Mouse (Mus musculus) limb, embryonic 12.5 days (tissue): ENCODE data around the gene Spag9. TPM values are rescaled to one million over a fixed set of nuclear protein-coding genes. Genes with fewer than 3 reads are reported as not detected.

Experiments used
- ATAC-seq: fragments of 200-750 bp; cut with Nextera tagmentation; 2 replicates; pipeline ENCODE4 v1.8.0; 2017; ENCODE audit warnings: low read depth, moderate TSS enrichment; ENCODE audit not compliant: insufficient number of reproducible peaks, insufficient read depth, low FRiP score, low TSS enrichment
- H3K27ac ChIP-seq: fragments of 300-500 bp; sonication (generic); 2 replicates; pipeline ENCODE4 v1.5.1; 2016; ENCODE audit warnings: mild to moderate bottlenecking, moderate library complexity
- H3K27me3 ChIP-seq: fragments of 300-500 bp; sonication (generic); 2 replicates; pipeline ENCODE4 v1.6.1; 2016; ENCODE audit warnings: mild to moderate bottlenecking, moderate library complexity
- H3K36me3 ChIP-seq: fragments of 300-500 bp; sonication (generic); 2 replicates; pipeline ENCODE4 v1.6.1; 2016; ENCODE audit warnings: mild to moderate bottlenecking, moderate library complexity
- H3K4me1 ChIP-seq: fragments of 300-500 bp; sonication (generic); replicated peaks from 2 replicates; pipeline ENCODE4 v1.6.1; 2016
- H3K4me2 ChIP-seq: fragments of 300-500 bp; sonication (generic); 2 replicates; pipeline ENCODE4 v1.6.1; 2016; ENCODE audit warnings: mild to moderate bottlenecking, moderate library complexity
- H3K4me3 ChIP-seq: fragments of 300-500 bp; sonication (generic); replicated peaks from 2 replicates; pipeline ENCODE4 v1.5.1; 2016; ENCODE audit warnings: mild to moderate bottlenecking
- H3K9ac ChIP-seq: fragments of 300-500 bp; sonication (generic); replicated peaks from 2 replicates; pipeline ENCODE4 v1.6.1; 2016; ENCODE audit warnings: mild to moderate bottlenecking, moderate library complexity
- H3K9me3 ChIP-seq: fragments of 300-500 bp; sonication (generic); 2 replicates; pipeline ENCODE4 v1.6.1; 2016; ENCODE audit warnings: mild to moderate bottlenecking, moderate library complexity
- WGBS: fragments of 180-500 bp; shearing (Covaris S2); methylation state at CpG from one replicate; pipeline ENCODE4 v1.1.7; 2016; 5-methylcytosine and 5-hydroxymethylcytosine counted together
- polyA plus RNA-seq: library from polyadenylated mRNA; unstranded; fragments of >200 nt; fragmentation: Nextera tagmentation; extraction: Ambion mirVana; gene quantifications from 2 replicates; pipeline ENCODE4 v1.2.1, GENCODE M21; 2016

Spag9 gene
- polyA plus RNA-seq, 1 experiment from 2014 or later: 53.8 TPM

DNA sequence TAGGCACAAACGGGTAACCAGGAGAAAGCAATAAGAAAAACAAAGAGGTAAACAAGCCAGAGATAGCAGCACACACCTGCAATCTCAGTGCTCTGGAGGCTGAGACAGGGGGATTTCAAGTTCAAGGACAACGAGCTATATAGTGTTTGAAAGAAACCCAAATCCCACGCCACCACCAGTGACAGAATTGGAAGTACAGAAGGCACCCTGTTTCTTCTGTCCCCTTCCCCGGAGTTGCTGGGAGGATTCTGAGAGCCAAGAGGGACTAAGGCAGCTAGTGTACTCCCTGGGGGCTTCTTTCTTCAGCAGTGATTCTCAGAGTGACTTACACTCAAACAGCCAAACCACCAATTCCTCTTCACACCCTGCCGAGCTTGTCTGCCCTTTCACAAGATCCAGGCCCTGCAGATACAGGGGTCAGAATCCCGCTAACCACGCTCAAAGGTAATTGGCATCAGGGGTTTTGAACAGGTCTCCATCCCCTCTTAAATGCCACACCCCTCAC lies 164.1 kb downstream of the Spag9 start:
- ATAC-seq: 0 out of 2 replicates have a peak, but pooled peaks have one; percentile 9
- peak overlapping the region; percentile 18; the same call in 1 of the 2 replicates for H3K9ac ChIP-seq
- WGBS: 34% methylated on average over 7 of the region's 7 CpGs
- H3K27me3 ChIP-seq: peaks cover 8% of the 10 kb centered on the region
- peak overlapping the region; percentile 92 for H3K27ac ChIP-seq
- H3K9me3 ChIP-seq: no peaks in the 10 kb centered on the region
- H3K4me1 ChIP-seq: peaks cover 33% of the 10 kb centered on the region
- peak overlapping the region; percentile 27; the same call in 1 of the 2 replicates for H3K4me3 ChIP-seq
- H3K36me3 ChIP-seq: no peaks in the 10 kb centered on the region
- H3K4me2 ChIP-seq: peak overlapping the region; percentile 55

DNA sequence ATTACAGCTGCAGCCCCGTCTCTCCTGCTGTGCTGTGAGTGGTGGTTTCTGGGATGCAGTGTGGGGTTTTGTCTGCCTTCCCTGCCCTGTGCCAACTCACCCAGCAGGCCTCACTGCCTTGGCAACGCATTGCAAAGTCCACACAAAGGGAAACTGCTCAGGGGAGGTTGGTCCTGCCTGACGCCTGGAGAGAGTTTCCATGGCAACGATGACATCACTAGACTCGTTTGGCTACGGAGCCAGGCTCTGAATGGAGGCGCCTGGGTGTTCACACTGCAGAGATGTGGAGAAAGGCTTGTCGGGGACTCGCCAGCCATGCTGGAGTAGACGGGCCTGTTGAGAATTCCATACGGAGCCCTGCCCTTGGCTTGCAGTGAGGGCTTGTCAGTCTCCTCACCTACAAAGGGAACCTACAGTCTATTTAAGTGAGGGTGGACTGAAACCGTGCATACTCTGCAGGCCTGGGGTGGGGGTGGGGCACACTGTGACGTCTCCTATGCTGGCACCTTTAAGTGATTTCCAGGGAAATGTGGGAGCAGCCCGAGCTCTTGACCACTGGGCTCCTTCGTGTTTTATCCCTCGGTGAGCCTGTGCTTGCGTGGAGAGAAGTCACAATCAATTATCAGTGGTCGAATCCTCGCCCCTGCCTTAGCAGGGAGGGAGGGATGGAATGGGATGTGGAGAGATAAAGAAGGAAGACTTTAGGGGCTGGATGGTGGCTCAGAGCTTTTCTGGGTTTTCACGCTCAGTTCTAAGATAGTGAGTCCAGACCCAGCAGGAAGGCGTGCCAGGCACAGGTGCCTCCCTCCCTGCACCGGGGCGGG lies 164.8 kb downstream of the Spag9 start:
- Histone ChIP-seq H3K9ac (peak overlapping the region; percentile 37), H3K4me2 (peak overlapping the region; percentile 55), H3K4me3 (peak overlapping the region; percentile 27), H3K27ac (peak overlapping the region; percentile 92), H3K27me3 (peaks cover 8% of the 10 kb centered on the region), H3K36me3 (no peaks in the 10 kb centered on the region), H3K9me3 (no peaks in the 10 kb centered on the region), H3K4me1 (peaks cover 33% of the 10 kb centered on the region)
- peak; percentile 89 for ATAC-seq
- 7% methylated on average over 21 of the region's 23 CpGs for WGBS

DNA sequence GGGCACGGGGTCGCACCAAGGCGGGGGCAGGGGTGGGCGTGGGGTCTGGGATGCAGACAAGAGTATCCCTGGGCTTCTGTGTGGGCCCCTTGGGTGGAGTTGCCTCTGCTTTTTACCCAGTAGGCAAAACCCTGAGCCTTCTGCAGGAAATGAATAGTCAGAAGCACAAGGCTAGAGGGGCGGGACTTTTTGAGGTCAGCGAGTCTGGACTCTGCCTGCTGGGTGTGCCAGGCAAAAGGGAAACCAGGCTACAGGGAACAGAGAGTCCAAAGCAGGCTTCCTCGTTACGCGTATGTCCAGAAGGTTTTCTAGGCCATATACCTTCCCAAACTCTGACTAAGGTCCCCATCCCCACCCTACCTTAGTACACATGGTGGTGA lies 165.4 kb downstream of the Spag9 start:
- Histone ChIP-seq H3K27me3 (peaks cover 8% of the 10 kb centered on the region), H3K4me2 (peak overlapping the region; percentile 55), H3K4me1 (peaks cover 33% of the 10 kb centered on the region), H3K27ac (peak overlapping the region; percentile 92), H3K4me3 (peak overlapping the region; percentile 27), H3K36me3 (no peaks in the 10 kb centered on the region), H3K9ac (peak overlapping the region; percentile 37; the same call in 1 of the 2 replicates), H3K9me3 (no peaks in the 10 kb centered on the region)
- 48% methylated on average over 9 of the region's 9 CpGs for WGBS
- ATAC-seq: no peak

DNA sequence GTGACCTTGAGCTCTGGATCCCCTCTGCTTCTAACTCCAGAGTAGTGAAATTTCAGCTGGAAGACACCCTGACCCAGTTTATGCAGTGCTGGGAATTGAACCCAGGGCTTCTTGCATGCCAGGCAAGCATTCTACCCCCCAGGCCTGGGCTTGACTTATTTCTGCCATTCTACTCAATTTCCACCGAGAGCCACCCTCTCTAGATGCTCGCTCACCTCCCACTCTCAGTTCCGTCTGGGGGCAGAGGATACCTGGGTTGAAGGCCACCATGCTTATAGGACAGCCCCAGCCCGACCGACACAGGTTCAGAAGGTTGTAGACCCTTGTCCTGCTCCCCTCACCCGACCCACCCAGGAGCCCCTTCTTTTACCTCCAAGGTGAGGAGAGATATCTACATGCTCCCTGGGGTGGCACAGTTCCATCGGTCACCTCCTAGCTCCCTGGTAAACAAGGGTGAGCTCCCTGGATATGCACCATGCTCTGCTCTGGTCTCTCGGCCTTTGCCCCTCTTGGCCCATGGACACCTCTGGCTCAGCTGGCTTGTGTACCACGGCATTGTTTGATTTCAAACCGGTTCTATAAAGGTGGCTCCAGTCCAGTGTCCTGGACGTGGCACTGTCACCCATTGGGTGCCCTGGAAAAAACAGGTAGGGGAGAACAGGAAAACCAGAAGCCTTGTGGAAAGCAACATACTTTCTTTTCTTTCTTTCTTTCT lies 166.1 kb downstream of the Spag9 start:
- peaks cover 33% of the 10 kb centered on the region for H3K4me1 ChIP-seq
- H3K27ac ChIP-seq: 0 out of 2 replicates have a peak overlapping the region, but pooled peaks have one; percentile 92

GRCm38 (mm10) chr11:94163005-94163767 lies 167.3 kb downstream of the Spag9 start:
- Histone ChIP-seq H3K9me3 (no peaks in the 10 kb centered on the region), H3K4me2 (no peak overlapping the region), H3K4me1 (peaks cover 33% of the 10 kb centered on the region), H3K36me3 (no peaks in the 10 kb centered on the region), H3K9ac (no peak overlapping the region), H3K27me3 (peaks cover 8% of the 10 kb centered on the region), H3K27ac (no peak overlapping the region), H3K4me3 (no peak overlapping the region)
- WGBS: 69% methylated on average over 9 of the region's 9 CpGs
- ATAC-seq: no peak

More for the DNA sequence above, 166.1 kb downstream of the Spag9 start:
- no peak overlapping the region for H3K4me2 ChIP-seq
- no peak for ATAC-seq
- H3K4me3 ChIP-seq: no peak overlapping the region
- peaks cover 8% of the 10 kb centered on the region for H3K27me3 ChIP-seq
- WGBS: 87% methylated on average over 11 of the region's 11 CpGs
- H3K36me3 ChIP-seq: no peaks in the 10 kb centered on the region
- no peaks in the 10 kb centered on the region for H3K9me3 ChIP-seq
- no peak overlapping the region for H3K9ac ChIP-seq

DNA sequence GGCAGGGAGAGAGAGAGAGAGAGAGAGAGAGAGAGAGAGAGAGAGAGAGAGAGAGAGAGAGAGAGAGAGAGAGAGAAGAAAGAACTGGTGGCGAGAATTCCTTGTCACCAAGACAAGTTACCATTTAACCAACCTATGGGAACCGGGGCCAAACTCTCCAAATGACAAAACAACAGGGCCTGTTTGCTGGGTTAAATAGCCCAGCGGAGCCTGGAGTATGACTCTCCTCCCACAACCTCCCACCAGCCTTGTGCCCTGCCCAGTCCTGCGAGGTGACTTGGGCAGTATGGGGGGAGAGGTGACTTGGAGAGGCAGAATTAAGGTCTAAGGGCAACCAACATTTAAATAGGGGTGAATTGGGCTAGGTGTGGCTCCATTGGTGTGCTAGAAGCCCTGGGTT lies 169.9 kb downstream of the Spag9 start:
- no peak for ATAC-seq
- Histone ChIP-seq H3K36me3 (no peaks in the 10 kb centered on the region), H3K9me3 (no peaks in the 10 kb centered on the region), H3K4me1 (peaks cover 8% of the 10 kb centered on the region), H3K27ac (no peak overlapping the region), H3K27me3 (peaks cover 8% of the 10 kb centered on the region), H3K9ac (no peak overlapping the region), H3K4me2 (no peak overlapping the region), H3K4me3 (no peak overlapping the region)
- 73% methylated on average over 4 of the region's 4 CpGs for WGBS

DNA sequence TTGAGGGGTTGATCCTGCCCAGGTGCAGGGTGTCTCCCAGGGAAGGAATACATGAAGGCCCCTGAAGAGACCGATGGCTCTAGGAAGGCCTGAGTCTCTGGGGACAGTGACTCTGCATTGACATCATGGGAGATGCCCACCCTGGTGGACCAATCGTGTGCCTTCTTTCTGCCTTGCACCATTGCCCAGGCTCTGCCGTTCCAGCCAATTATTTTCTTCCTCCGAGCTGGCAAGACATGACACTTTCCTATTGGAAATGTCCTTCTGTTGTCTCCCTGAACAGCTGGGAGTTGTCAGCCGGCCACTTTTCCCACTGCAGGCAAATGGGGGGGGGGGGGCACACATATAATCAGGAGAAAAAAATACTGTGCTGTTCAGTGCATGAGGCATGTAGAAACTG lies 172.3 kb downstream of the Spag9 start:
- 81% methylated on average over 5 of the region's 5 CpGs for WGBS
- Histone ChIP-seq H3K27me3 (no peaks in the 10 kb centered on the region), H3K4me1 (no peaks in the 10 kb centered on the region), H3K9ac (no peak overlapping the region), H3K27ac (no peak overlapping the region), H3K36me3 (no peaks in the 10 kb centered on the region), H3K4me2 (no peak overlapping the region), H3K9me3 (no peaks in the 10 kb centered on the region), H3K4me3 (no peak overlapping the region)
- no peak for ATAC-seq

DNA sequence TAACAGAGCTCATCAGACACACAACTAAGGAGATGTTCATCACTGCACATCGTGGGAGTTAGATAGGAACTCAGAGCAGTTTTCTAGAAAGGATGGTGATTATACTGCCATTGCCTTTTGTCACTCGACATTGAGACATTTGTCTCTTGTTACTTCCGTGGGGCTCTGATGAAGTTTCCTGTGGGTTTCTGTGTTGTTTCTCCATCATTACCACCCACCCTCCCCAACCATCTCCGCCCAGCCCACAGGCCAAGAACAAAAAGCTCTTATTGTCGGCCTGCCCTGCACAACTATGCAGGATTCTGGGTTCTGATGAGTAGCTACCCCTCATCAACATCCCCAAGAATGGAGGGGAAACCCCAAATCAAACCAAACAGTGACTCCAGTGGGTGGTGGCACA lies 173.7 kb downstream of the Spag9 start:
- no peaks in the 10 kb centered on the region for H3K27me3 ChIP-seq
- no peak overlapping the region for H3K4me2 ChIP-seq
- no peaks in the 10 kb centered on the region for H3K9me3 ChIP-seq
- H3K27ac ChIP-seq: no peak overlapping the region
- no peak overlapping the region for H3K4me3 ChIP-seq
- no peak overlapping the region for H3K9ac ChIP-seq
- 73% methylated on average over 5 of the region's 5 CpGs for WGBS
- H3K4me1 ChIP-seq: no peaks in the 10 kb centered on the region
- ATAC-seq: no peak
- no peaks in the 10 kb centered on the region for H3K36me3 ChIP-seq

- H3K4me2 ChIP-seq: no peak overlapping the region
- H3K4me3 ChIP-seq: no peak overlapping the region
- no peaks in the 10 kb centered on the region for H3K9me3 ChIP-seq
- H3K27me3 ChIP-seq: no peaks in the 10 kb centered on the region
- no peak for ATAC-seq
- no peaks in the 10 kb centered on the region for H3K36me3 ChIP-seq
- no peak overlapping the region for H3K27ac ChIP-seq
- WGBS: 89% methylated on average over 5 of the region's 5 CpGs
- peaks cover 7% of the 10 kb centered on the region for H3K4me1 ChIP-seq
- no peak overlapping the region for H3K9ac ChIP-seq
Observed at GRCm38 (mm10) chr11:94171691-94172090, 175.8 kb downstream of the Spag9 start.

- Histone ChIP-seq H3K4me2 (no peak overlapping the region), H3K27me3 (no peaks in the 10 kb centered on the region), H3K27ac (no peak overlapping the region), H3K4me1 (peaks cover 7% of the 10 kb centered on the region), H3K9ac (no peak overlapping the region), H3K9me3 (no peaks in the 10 kb centered on the region), H3K36me3 (no peaks in the 10 kb centered on the region), H3K4me3 (no peak overlapping the region)
- WGBS: 78% methylated on average over 9 of the region's 9 CpGs
- ATAC-seq: no peak
Observed at GRCm38 (mm10) chr11:94172186-94172585, 176.3 kb downstream of the Spag9 start.

DNA sequence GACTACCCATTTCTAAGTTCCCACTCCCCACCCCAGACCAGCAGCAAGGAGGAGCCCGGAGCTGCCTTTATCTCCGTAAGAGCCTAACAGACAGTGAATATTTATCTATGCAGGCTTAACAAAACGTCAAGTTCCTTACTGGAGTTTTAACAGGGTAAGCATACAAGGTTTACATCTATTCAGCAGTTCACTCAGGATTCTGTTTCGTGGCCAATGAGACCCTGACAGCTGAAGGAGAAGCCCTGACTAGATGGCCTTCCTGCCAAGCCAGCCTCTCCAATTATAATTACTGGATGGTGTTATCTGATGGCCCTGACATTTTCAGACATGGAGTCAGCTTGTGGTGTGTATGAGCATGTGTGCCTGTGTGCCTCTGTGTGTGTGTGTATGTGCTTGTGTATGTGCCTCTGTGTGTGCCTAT lies 177.8 kb downstream of the Spag9 start:
- 65% methylated on average over 4 of the region's 4 CpGs for WGBS
- Histone ChIP-seq H3K36me3 (no peaks in the 10 kb centered on the region), H3K4me2 (no peak overlapping the region), H3K9me3 (no peaks in the 10 kb centered on the region), H3K4me3 (no peak overlapping the region), H3K27me3 (no peaks in the 10 kb centered on the region), H3K9ac (no peak overlapping the region), H3K4me1 (peaks cover 7% of the 10 kb centered on the region), H3K27ac (no peak overlapping the region)
- no peak for ATAC-seq
